Mouse (Mus musculus): ENCODE data around the gene Rbp4. TPM values are rescaled to one million over a fixed set of nuclear protein-coding genes. Genes with fewer than 3 reads are reported as not detected.

The Rbp4 gene
- total RNA-seq, 2 experiments from 2014 or later, result 1.1 to 1.7 TPM

- intact Hi-C loops (cut with DNase I), result no loop called here
- no peak overlapping the region for H3K4me3 ChIP-seq
Observed at GRCm38 (mm10) chr19:38081361-38081760, 43.7 kb downstream of the Rbp4 start.

GRCm38 (mm10) chr19:38077851-38078540, 47.1 kb downstream of the Rbp4 start:
- TF ChIP-seq CTCF (IDR thresholded peaks at IDR 0.05), result no peak
- Histone ChIP-seq H3K27ac (no peak overlapping the region), H3K4me3 (no peak overlapping the region)
- DNase-seq, result no peak
- intact Hi-C loops (cut with DNase I), result no loop called here

More at GRCm38 (mm10) chr19:38081361-38081760, 43.7 kb downstream of the Rbp4 start:
- H3K27ac ChIP-seq, result no peak overlapping the region
- TF ChIP-seq CTCF (IDR thresholded peaks at IDR 0.05), result no peak
- no peak for DNase-seq

- Histone ChIP-seq H3K27ac (no peak overlapping the region), H3K4me3 (no peak overlapping the region)
- DNase-seq, result no peak
- intact Hi-C loops (cut with DNase I), result no loop called here
- TF ChIP-seq CTCF (IDR thresholded peaks at IDR 0.05), result peak; percentile 8; the same call in 1 of the 2 replicates
Observed at GRCm38 (mm10) chr19:38076251-38076650, 48.8 kb downstream of the Rbp4 start.

- H3K27ac ChIP-seq, result no peak overlapping the region
- DNase-seq, result no peak
- intact Hi-C loops (cut with DNase I), result no loop called here
- no peak for TF ChIP-seq CTCF (IDR thresholded peaks at IDR 0.05)
- no peak overlapping the region for H3K4me3 ChIP-seq
Observed at GRCm38 (mm10) chr19:38075051-38075450, 50.0 kb downstream of the Rbp4 start.

- no peak overlapping the region for H3K4me3 ChIP-seq
- intact Hi-C loops (cut with DNase I), result no loop called here
- no peak overlapping the region for H3K27ac ChIP-seq
- no peak for DNase-seq
- no peak for TF ChIP-seq CTCF (IDR thresholded peaks at IDR 0.05)
Observed at GRCm38 (mm10) chr19:38073226-38073625, 51.9 kb downstream of the Rbp4 start.

Other genes with a start within 250 kb of the Rbp4 start
- gene Myof, start 81.7 kb downstream of the Rbp4 start, total RNA-seq (2021), result 1 to 10 TPM; 4.7 to 6.4 TPM
- gene Cep55, start 70.3 kb downstream of the Rbp4 start, total RNA-seq (2021), result not detected
- gene Ffar4, start 28.2 kb downstream of the Rbp4 start, total RNA-seq (2021), result not detected
- not detected for gene Pde6c, start 7.5 kb upstream of the Rbp4 start, total RNA-seq (2021)
- gene Fra10ac1, start 98.9 kb upstream of the Rbp4 start, total RNA-seq (2021), result 10 to 100 TPM; 10.5 to 15.7 TPM
- gene Lgi1, start 139.3 kb upstream of the Rbp4 start, total RNA-seq (2021), result 10 to 100 TPM in 1 of 2 experiments, 1 to 10 TPM in 1; 1.7 to 12.1 TPM